Mouse (Mus musculus): ENCODE data around the gene Lsm14b. TPM values are rescaled to one million over a fixed set of nuclear protein-coding genes. Genes with fewer than 3 reads are reported as not detected.
A peak's percentile ranks its signal among the peaks of the same experiment; 100 is the strongest.

Gene Lsm14b
- total RNA-seq (2021), result 10 to 100 TPM; 48.3 to 50.8 TPM
- long read RNA-seq, experiment 1, partial matches to known transcripts, result 1 of 7 reads
- long read RNA-seq, experiment 1, other reads (novel, unspliced or antisense), result 5 of 7 reads
- long read RNA-seq, experiment 2, partial matches to known transcripts, result 0 of 6 reads
- long read RNA-seq, experiment 2, other reads (novel, unspliced or antisense), result 6 of 6 reads

GRCm38 (mm10) chr2:180024401-180025098, at the start of gene Lsm14b:
Gene Lsm14b (plus strand): TSS chr2:180024987.
- peak; percentile 97 to 98 for DNase-seq (ENCODE audit: low spot score in 2 of 2)

- no peak for DNase-seq (ENCODE audit: low spot score in 2 of 2)
Observed at GRCm38 (mm10) chr2:179975851-179976250, 48.9 kb upstream of the Lsm14b start.

- DNase-seq (ENCODE audit: low spot score in 2 of 2), result no peak
Observed at GRCm38 (mm10) chr2:179976295-179976627, 48.5 kb upstream of the Lsm14b start.

- DNase-seq (ENCODE audit: low spot score in 2 of 2), result peak; percentile 85 to 89
Observed at GRCm38 (mm10) chr2:179976628-179977343, 48.0 kb upstream of the Lsm14b start, which contains the start of gene Taf4. Gene Taf4 (minus strand): TSS chr2:179976646.

GRCm38 (mm10) chr2:179977344-179978025, 47.3 kb upstream of the Lsm14b start:
- no peak for DNase-seq (ENCODE audit: low spot score in 2 of 2)

GRCm38 (mm10) chr2:179978250-179978649, 46.5 kb upstream of the Lsm14b start:
- DNase-seq (ENCODE audit: low spot score in 2 of 2), result no peak

GRCm38 (mm10) chr2:179979836-179980235, 45.0 kb upstream of the Lsm14b start:
- no peak for DNase-seq (ENCODE audit: low spot score in 2 of 2)

GRCm38 (mm10) chr2:179980616-179981015, 44.2 kb upstream of the Lsm14b start:
- DNase-seq (ENCODE audit: low spot score in 2 of 2), result no peak

- no peak for DNase-seq (ENCODE audit: low spot score in 2 of 2)
Observed at GRCm38 (mm10) chr2:179982715-179983114, 42.1 kb upstream of the Lsm14b start.

GRCm38 (mm10) chr2:179984830-179985229, 40.0 kb upstream of the Lsm14b start:
- DNase-seq (ENCODE audit: low spot score in 2 of 2), result no peak

- DNase-seq (ENCODE audit: low spot score in 2 of 2), result no peak
Observed at GRCm38 (mm10) chr2:179985695-179986094, 39.1 kb upstream of the Lsm14b start.

GRCm38 (mm10) chr2:179986437-179987022, 38.3 kb upstream of the Lsm14b start:
- no peak for DNase-seq (ENCODE audit: low spot score in 2 of 2)

GRCm38 (mm10) chr2:179989098-179989497, 35.7 kb upstream of the Lsm14b start:
- DNase-seq (ENCODE audit: low spot score in 2 of 2), result no peak

- no peak for DNase-seq (ENCODE audit: low spot score in 2 of 2)
Observed at GRCm38 (mm10) chr2:179993071-179993470, 31.7 kb upstream of the Lsm14b start.

- no peak for DNase-seq (ENCODE audit: low spot score in 2 of 2)
Observed at GRCm38 (mm10) chr2:179998431-179998830, 26.4 kb upstream of the Lsm14b start.

GRCm38 (mm10) chr2:180001635-180002034, 23.2 kb upstream of the Lsm14b start:
- no peak for DNase-seq (ENCODE audit: low spot score in 2 of 2)

- no peak for DNase-seq (ENCODE audit: low spot score in 2 of 2)
Observed at GRCm38 (mm10) chr2:180005656-180006351, 19.0 kb upstream of the Lsm14b start.

GRCm38 (mm10) chr2:180006352-180007017, 18.3 kb upstream of the Lsm14b start:
- no peak for DNase-seq (ENCODE audit: low spot score in 2 of 2)

GRCm38 (mm10) chr2:180010686-180011085, 14.1 kb upstream of the Lsm14b start:
- no peak for DNase-seq (ENCODE audit: low spot score in 2 of 2)

- DNase-seq (ENCODE audit: low spot score in 2 of 2), result no peak
Observed at GRCm38 (mm10) chr2:180011370-180011769, 13.4 kb upstream of the Lsm14b start.
